Mouse (Mus musculus): Measurements from ENCODE around the gene Rap1b. TPM values are rescaled to one million over a fixed set of nuclear protein-coding genes. Genes with fewer than 3 reads are reported as not detected.
"Not testable (repeated sequence)": the region's sequence is repeated elsewhere in the genome, so short reads cannot be mapped to it uniquely, and the experiment has no call there.

Rap1b gene
- 149 and 150 TPM in 2 replicates for polyA plus RNA-seq (2011; ENCODE audit: insufficient read depth, insufficient read length, low read depth, missing spikeins)

DNA sequence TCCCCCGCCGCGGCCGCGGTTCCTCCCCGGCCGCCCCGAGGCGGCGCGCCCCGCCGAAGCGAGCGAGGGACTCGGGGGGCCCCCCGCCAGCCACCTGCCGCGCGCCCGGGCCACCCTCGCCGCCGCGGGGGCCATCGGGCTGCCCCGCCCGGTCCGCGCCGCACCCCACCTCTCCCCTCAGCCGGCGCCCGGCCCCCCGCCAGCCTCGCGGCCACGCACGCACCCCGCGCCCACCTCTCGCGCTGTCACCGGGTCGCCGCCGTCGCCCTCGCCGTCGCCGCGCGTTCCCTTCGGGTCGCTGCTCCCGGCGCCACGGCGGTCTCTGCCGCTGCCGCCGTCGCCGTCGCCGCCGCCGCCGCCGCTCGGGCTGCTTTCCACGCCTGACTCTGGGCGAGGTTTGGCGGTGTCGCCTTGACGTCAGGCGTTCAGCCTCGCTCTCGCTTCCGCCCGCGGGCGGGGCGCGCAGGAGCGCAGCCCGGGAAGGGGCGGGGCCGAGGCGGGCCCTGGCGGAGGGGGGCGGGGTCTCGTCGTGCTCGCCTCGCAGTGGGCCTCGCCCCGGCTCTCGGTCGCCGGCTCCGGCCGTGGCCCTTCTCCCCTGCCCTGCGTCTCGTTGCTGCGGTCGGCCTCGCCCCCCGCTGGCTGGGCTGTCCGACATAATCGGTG, at the start of gene Rap1b:
Gene Rap1b (minus strand): TSS at position 439 of the 663 bp plus-strand sequence.
- Histone ChIP-seq H3K4me3 (ENCODE audit: low read depth, low read length) (peak within 1 kb of the TSS; percentile 84), H3K4me1 (ENCODE audit: control insufficient read depth, insufficient read depth, low read length) (peaks cover 4% of the 10 kb centered on the region), H3K36me3 (ENCODE audit: control insufficient read depth, insufficient read depth, low read length, poor library complexity, severe bottlenecking) (no peaks in the 10 kb centered on the region; the same call in 1 of the 2 replicates), H3K9ac (ENCODE audit: low read depth, poor library complexity, severe bottlenecking) (peak within 1 kb of the TSS; percentile 99), H3K27me3 (ENCODE audit: control insufficient read depth, insufficient read depth, low read length, poor library complexity, severe bottlenecking) (no peaks in the 10 kb centered on the region), H3K9me3 (replicated peaks; ENCODE audit: control insufficient read depth, insufficient read depth, low read length, poor library complexity, severe bottlenecking) (no peaks in the 10 kb centered on the region), H3K27ac (ENCODE audit: insufficient read depth, low read length) (peak within 1 kb of the TSS; percentile 49; the same call in 1 of the 2 replicates)
- TF ChIP-seq POLR2A (IDR thresholded peaks at IDR 0.05; ENCODE audit: insufficient read depth, low read length) (no peak), EP300 (IDR thresholded peaks at IDR 0.05; ENCODE audit: insufficient read depth, low read depth, low read length) (no peak), CTCF (IDR thresholded peaks at IDR 0.05; ENCODE audit: low read depth, low read length) (no peak)

DNA sequence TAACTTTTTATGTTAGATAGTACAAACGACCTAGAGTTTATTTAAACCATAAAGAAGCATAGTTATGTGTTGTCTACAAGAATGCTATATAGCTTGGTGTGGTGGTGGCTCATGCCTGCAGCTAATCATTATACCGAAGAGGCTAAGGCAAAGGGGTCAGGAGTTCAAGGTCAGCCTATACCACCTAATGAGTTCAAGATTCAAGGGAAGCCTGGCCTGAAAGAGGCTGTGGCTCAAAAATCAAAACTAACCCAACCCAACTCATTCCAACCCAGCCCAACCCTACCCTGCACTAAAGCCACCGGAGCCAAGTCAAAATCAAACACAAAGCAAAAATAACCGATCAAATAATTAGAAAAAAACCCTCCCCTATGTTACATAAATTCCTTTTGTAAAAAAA, 49.4 kb upstream of the Rap1b start:
- Histone ChIP-seq H3K4me3 (ENCODE audit: low read depth, low read length) (no peak overlapping the region), H3K9me3 (replicated peaks; ENCODE audit: control insufficient read depth, insufficient read depth, low read length, poor library complexity, severe bottlenecking) (no peaks in the 10 kb centered on the region), H3K27me3 (ENCODE audit: control insufficient read depth, insufficient read depth, low read length, poor library complexity, severe bottlenecking) (no peaks in the 10 kb centered on the region), H3K36me3 (ENCODE audit: control insufficient read depth, insufficient read depth, low read length, poor library complexity, severe bottlenecking) (no peaks in the 10 kb centered on the region), H3K4me1 (ENCODE audit: control insufficient read depth, insufficient read depth, low read length) (no peaks in the 10 kb centered on the region), H3K9ac (ENCODE audit: low read depth, poor library complexity, severe bottlenecking) (no peak overlapping the region), H3K27ac (ENCODE audit: insufficient read depth, low read length) (no peak overlapping the region)
- TF ChIP-seq CTCF (IDR thresholded peaks at IDR 0.05; ENCODE audit: low read depth, low read length) (no peak), EP300 (IDR thresholded peaks at IDR 0.05; ENCODE audit: insufficient read depth, low read depth, low read length) (no peak), POLR2A (IDR thresholded peaks at IDR 0.05; ENCODE audit: insufficient read depth, low read length) (no peak)

DNA sequence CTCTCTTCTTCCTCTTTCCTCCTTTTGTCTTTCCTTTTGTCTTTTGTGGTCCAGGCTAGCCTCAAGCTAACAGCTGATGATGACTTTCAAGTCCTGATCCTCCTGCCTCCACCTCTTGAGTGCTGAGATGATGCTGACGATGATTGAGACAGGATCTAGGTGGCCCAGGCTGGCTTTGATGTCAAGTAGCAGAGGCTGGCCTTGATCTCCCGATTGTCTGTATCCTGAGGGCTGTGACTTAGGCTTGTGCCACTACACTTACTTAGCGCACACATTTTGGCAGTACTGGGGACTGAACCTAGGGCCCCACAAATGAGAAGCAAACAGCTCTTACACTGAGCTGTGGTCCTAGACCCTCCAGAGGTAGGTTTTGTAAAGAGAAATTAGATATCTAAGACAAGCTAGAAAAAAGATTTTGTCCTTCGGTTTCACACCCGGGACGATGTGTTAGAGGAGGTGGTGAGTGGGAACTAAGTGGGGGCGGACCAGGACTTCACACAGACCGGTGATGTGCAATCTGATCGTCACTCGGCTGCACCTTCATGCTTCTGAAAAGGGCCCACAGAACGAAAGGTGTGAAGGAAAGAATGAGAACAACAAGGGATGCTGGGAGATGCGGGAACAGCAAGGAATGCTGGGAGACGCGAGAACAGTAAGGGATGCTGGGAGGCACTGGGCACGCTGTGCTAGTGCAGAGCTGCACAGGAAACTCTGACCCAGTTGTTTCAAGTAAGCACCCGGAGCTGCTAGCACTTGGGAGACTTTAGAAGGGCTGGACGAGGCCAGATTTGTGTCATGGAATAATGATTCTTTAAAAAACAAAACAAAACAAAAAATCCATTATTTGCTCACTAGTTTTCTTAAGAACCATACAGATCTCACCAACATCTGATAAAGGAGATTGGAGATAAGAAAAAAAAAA, 48.5 kb upstream of the Rap1b start:
- TF ChIP-seq CTCF (IDR thresholded peaks at IDR 0.05; ENCODE audit: low read depth, low read length) (no peak), EP300 (IDR thresholded peaks at IDR 0.05; ENCODE audit: insufficient read depth, low read depth, low read length) (no peak), POLR2A (IDR thresholded peaks at IDR 0.05; ENCODE audit: insufficient read depth, low read length) (no peak)
- no peaks in the 10 kb centered on the region for H3K9me3 ChIP-seq (replicated peaks; ENCODE audit: control insufficient read depth, insufficient read depth, low read length, poor library complexity, severe bottlenecking)
- H3K27ac ChIP-seq (ENCODE audit: insufficient read depth, low read length): no peak overlapping the region
- no peak overlapping the region for H3K9ac ChIP-seq (ENCODE audit: low read depth, poor library complexity, severe bottlenecking)
- no peaks in the 10 kb centered on the region for H3K27me3 ChIP-seq (ENCODE audit: control insufficient read depth, insufficient read depth, low read length, poor library complexity, severe bottlenecking)
- no peak overlapping the region for H3K4me3 ChIP-seq (ENCODE audit: low read depth, low read length)
- no peaks in the 10 kb centered on the region for H3K36me3 ChIP-seq (ENCODE audit: control insufficient read depth, insufficient read depth, low read length, poor library complexity, severe bottlenecking)
- H3K4me1 ChIP-seq (ENCODE audit: control insufficient read depth, insufficient read depth, low read length): no peaks in the 10 kb centered on the region

DNA sequence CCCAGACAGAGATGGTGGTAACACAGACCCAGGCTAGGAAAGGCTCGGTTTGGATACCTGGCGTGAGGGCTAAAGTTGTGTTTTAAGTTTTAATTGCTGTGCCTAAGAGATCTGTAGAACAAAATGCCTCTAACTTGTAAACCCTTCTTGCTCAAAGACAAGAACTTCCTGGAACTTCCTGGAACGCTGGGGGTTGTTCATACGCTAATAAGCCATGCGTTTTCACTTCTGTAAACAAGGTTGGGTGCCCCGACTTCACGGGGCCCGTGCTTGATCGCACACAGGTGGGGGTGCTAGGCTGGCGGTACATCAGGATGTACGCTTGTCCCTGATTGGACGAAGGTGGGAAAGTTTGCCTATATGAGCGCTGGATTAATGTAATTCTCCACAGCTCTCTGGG, 47.3 kb upstream of the Rap1b start:
- not testable (repeated sequence) for H3K27ac ChIP-seq (ENCODE audit: insufficient read depth, low read length); H3K9me3 ChIP-seq (replicated peaks; ENCODE audit: control insufficient read depth, insufficient read depth, low read length, poor library complexity, severe bottlenecking); H3K4me1 ChIP-seq (ENCODE audit: control insufficient read depth, insufficient read depth, low read length); H3K9ac ChIP-seq (ENCODE audit: low read depth, poor library complexity, severe bottlenecking); H3K4me3 ChIP-seq (ENCODE audit: low read depth, low read length); H3K27me3 ChIP-seq (ENCODE audit: control insufficient read depth, insufficient read depth, low read length, poor library complexity, severe bottlenecking); H3K36me3 ChIP-seq (ENCODE audit: control insufficient read depth, insufficient read depth, low read length, poor library complexity, severe bottlenecking)

DNA sequence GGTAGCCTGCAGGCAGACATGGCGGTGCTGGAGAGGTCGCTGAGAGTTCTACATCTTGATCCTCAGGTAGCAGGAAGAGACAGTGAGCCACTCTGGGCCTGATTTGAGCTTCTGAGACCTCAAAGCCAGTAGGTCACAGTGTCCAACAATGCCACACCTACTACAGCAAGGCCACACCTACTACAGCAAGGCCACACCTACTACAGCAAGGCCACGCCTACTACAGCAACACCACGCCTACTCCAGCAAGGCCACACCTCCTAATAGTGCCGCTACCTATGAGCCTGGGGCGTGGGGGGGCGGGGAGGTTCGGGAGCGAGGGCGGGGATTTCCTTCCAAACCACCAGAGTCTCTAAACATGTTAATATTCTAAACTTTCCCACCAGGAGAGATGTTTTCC, 45.5 kb upstream of the Rap1b start:
- Histone ChIP-seq H3K4me3 (ENCODE audit: low read depth, low read length) (peak overlapping the region; percentile 39), H3K9ac (ENCODE audit: low read depth, poor library complexity, severe bottlenecking) (no peak overlapping the region), H3K27ac (ENCODE audit: insufficient read depth, low read length) (no peak overlapping the region), H3K36me3 (ENCODE audit: control insufficient read depth, insufficient read depth, low read length, poor library complexity, severe bottlenecking) (no peaks in the 10 kb centered on the region), H3K4me1 (ENCODE audit: control insufficient read depth, insufficient read depth, low read length) (no peaks in the 10 kb centered on the region), H3K9me3 (replicated peaks; ENCODE audit: control insufficient read depth, insufficient read depth, low read length, poor library complexity, severe bottlenecking) (no peaks in the 10 kb centered on the region), H3K27me3 (ENCODE audit: control insufficient read depth, insufficient read depth, low read length, poor library complexity, severe bottlenecking) (no peaks in the 10 kb centered on the region)
- no peak for TF ChIP-seq CTCF (IDR thresholded peaks at IDR 0.05; ENCODE audit: low read depth, low read length)
- peak; percentile 26; the same call in 1 of the 2 replicates for TF ChIP-seq EP300 (IDR thresholded peaks at IDR 0.05; ENCODE audit: insufficient read depth, low read depth, low read length)
- TF ChIP-seq POLR2A (IDR thresholded peaks at IDR 0.05; ENCODE audit: insufficient read depth, low read length): peak; percentile 73

DNA sequence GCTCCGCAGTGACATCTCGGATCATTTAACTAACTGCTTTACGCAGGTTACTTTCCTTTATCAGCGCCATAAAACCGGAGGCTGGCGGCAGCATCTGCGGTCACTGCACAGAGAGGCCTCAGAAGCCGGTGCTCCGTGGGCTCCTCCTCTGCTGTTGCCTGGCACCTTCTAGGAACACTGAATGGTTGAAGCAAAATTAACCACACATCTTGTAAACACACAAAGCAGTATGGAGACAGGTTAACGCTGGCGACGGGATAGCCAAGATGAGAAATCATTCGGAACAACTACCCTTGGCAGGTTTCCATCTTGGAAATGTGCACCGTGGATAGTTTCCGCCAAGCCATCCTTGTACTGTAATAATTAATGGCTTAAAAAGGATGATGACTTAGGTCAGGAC, 43.0 kb upstream of the Rap1b start:
- TF ChIP-seq CTCF (IDR thresholded peaks at IDR 0.05; ENCODE audit: low read depth, low read length) (no peak), EP300 (IDR thresholded peaks at IDR 0.05; ENCODE audit: insufficient read depth, low read depth, low read length) (no peak), POLR2A (IDR thresholded peaks at IDR 0.05; ENCODE audit: insufficient read depth, low read length) (no peak)
- Histone ChIP-seq H3K27me3 (ENCODE audit: control insufficient read depth, insufficient read depth, low read length, poor library complexity, severe bottlenecking) (no peaks in the 10 kb centered on the region), H3K36me3 (ENCODE audit: control insufficient read depth, insufficient read depth, low read length, poor library complexity, severe bottlenecking) (no peaks in the 10 kb centered on the region), H3K4me1 (ENCODE audit: control insufficient read depth, insufficient read depth, low read length) (no peaks in the 10 kb centered on the region), H3K4me3 (ENCODE audit: low read depth, low read length) (no peak overlapping the region), H3K9ac (ENCODE audit: low read depth, poor library complexity, severe bottlenecking) (no peak overlapping the region), H3K9me3 (replicated peaks; ENCODE audit: control insufficient read depth, insufficient read depth, low read length, poor library complexity, severe bottlenecking) (no peaks in the 10 kb centered on the region), H3K27ac (ENCODE audit: insufficient read depth, low read length) (no peak overlapping the region)

Data from ES-Bruce4 (cell line).